Mouse (Mus musculus): Measurements from ENCODE around the gene Atp8b4.

GRCm38 (mm10) chr2:126441586-126441985 lies 58.9 kb downstream of the Atp8b4 start:
- TF ChIP-seq CTCF (conservative IDR thresholded peaks at IDR 0.05; ENCODE audit: insufficient read depth, insufficient read length, low read depth, low read length) = no peak
- no peak for TF ChIP-seq POLR2A (IDR thresholded peaks at IDR 0.05; ENCODE audit: low read depth, low read length)

Measured in kidney, adult 2 months (tissue).